Mouse (Mus musculus) Patski (cell line): ENCODE data around the gene Stpg4. TPM values are rescaled to one million over a fixed set of nuclear protein-coding genes. Genes with fewer than 3 reads are reported as not detected.
A peak's percentile ranks its signal among the peaks of the same experiment; 100 is the strongest.

ENCODE experiments used
- ATAC-seq: fragments of 100-300 bp; one replicate; pipeline ENCODE4 v1.8.0; 2021
- CTCF ChIA-PET: fragments of 350-600 bp; sonication (Branson Sonifier 250); formaldehyde crosslinking; loops from one replicate; lab custom pipeline; 2022; ENCODE audit warnings: inconsistent platforms; lab: Charles Lee
- POLR2A ChIA-PET: fragments of 350-600 bp; sonication (Branson Sonifier 250); formaldehyde crosslinking; loops from one replicate; lab custom pipeline; 2022; ENCODE audit warnings: antibody characterized with exemption, inconsistent platforms; lab: Charles Lee
- DNase-seq: peaks from one replicate; pipeline ENCODE4 v3.0.0-alpha.2; 2011; ENCODE audit warnings: low read depth, low spot score
- H3K27me3 ChIP-seq: fragments of 371-371 bp; one replicate; pipeline ENCODE4 v1.5.1; 2021
- CTCF ChIP-seq: fragments of 100-300 bp; IDR thresholded peaks from one replicate; pipeline ENCODE4 v1.5.1; 2021
- in situ Hi-C: fragments of 300-500 bp; cut with MboI; formaldehyde crosslinking; loops from 3 replicates; pipeline ENCODE4 v1.11.1; 2018; ENCODE audit warnings: low pct_unique_long_range_greater_than_20kb, mixed read lengths
- polyA plus RNA-seq: library from polyadenylated mRNA; unstranded; gene quantifications from one replicate; pipeline ENCODE4 v1.2.3, GENCODE M21; 2021

Gene Stpg4
- polyA plus RNA-seq, 1 experiment from 2014 or later = not detected

- ATAC-seq (no peak), DNase-seq (no peak)
- CTCF ChIA-PET = interaction anchor here (1.2 to 4.5 kb wide), 4 partner anchors 13 to 146 kb away, joined by 3 to 24 read pairs (median 4); partner anchors contain the start of gene Calm2
- no peaks in the 10 kb centered on the region for H3K27me3 ChIP-seq
- in situ Hi-C loops = no loop called here
- POLR2A ChIA-PET = interaction anchor here (1.0 to 3.1 kb wide), 2 partner anchors 13 to 16 kb away, joined by 5 to 8 read pairs; no protein-coding TSS in a partner anchor
- TF ChIP-seq CTCF = no peak
Observed at GRCm38 (mm10) chr17:87461499-87461896, 34.0 kb upstream of the Stpg4 start.

GRCm38 (mm10) chr17:87460669-87461498 is 33.3 kb upstream of the Stpg4 start:
- ChIA-PET POLR2A (interaction anchor here (1.0 to 3.1 kb wide), 2 partner anchors 14 to 15 kb away, joined by 5 to 8 read pairs; no protein-coding TSS in a partner anchor), CTCF (interaction anchor here (1.2 to 4.5 kb wide), 5 partner anchors 13 to 146 kb away, joined by 3 to 24 read pairs (median 4); partner anchors contain the start of gene Calm2)
- no peaks in the 10 kb centered on the region for H3K27me3 ChIP-seq
- TF ChIP-seq CTCF = no peak
- in situ Hi-C loops = no loop called here
- no peak for DNase-seq
- ATAC-seq = no peak

- in situ Hi-C loops = no loop called here
- DNase-seq (no peak), ATAC-seq (peak; percentile 5)
- ChIA-PET POLR2A (interaction anchor here (0.5 to 3.6 kb wide), 9 partner anchors 9 to 111 kb away, joined by 3 to 25 read pairs (median 3); partner anchors contain the start of gene Calm2), CTCF (interaction anchor here (0.8 to 4.5 kb wide), 6 partner anchors 8 to 145 kb away, joined by 3 to 24 read pairs (median 4); partner anchors contain the start of gene Calm2)
- no peaks in the 10 kb centered on the region for H3K27me3 ChIP-seq
- no peak for TF ChIP-seq CTCF
Observed at GRCm38 (mm10) chr17:87459750-87460668, 32.5 kb upstream of the Stpg4 start.

- ChIA-PET CTCF (interaction anchor here (1.2 to 4.5 kb wide), 7 partner anchors 9 to 144 kb away, joined by 3 to 24 read pairs (median 5); partner anchors contain the start of gene Calm2), POLR2A (interaction anchor here (0.6 to 3.6 kb wide), 11 partner anchors 10 to 110 kb away, joined by 3 to 25 read pairs (median 3); partner anchors contain the start of gene Calm2)
- in situ Hi-C loops = no loop called here
- ATAC-seq (peak; percentile 97), DNase-seq (peak; percentile 91)
- no peak for TF ChIP-seq CTCF
- no peaks in the 10 kb centered on the region for H3K27me3 ChIP-seq
Observed at GRCm38 (mm10) chr17:87458911-87459749, 31.6 kb upstream of the Stpg4 start.

GRCm38 (mm10) chr17:87457961-87458360 is 30.4 kb upstream of the Stpg4 start:
- ATAC-seq = no peak

GRCm38 (mm10) chr17:87454121-87454520 is 26.6 kb upstream of the Stpg4 start:
- DNase-seq (no peak), ATAC-seq (no peak)
- ChIA-PET CTCF (no interaction called here), POLR2A (no interaction called here)
- H3K27me3 ChIP-seq = no peaks in the 10 kb centered on the region
- no peak for TF ChIP-seq CTCF
- in situ Hi-C loops = no loop called here

More at GRCm38 (mm10) chr17:87457961-87458360, 30.4 kb upstream of the Stpg4 start:
- no peaks in the 10 kb centered on the region for H3K27me3 ChIP-seq
- in situ Hi-C loops = no loop called here
- POLR2A ChIA-PET = interaction anchor here (0.7 to 3.6 kb wide), 2 partner anchors 10 to 41 kb away, joined by 7 to 25 read pairs; partner anchors contain the start of gene Calm2
- DNase-seq = no peak
- no peak for TF ChIP-seq CTCF
- CTCF ChIA-PET = interaction anchor here (1.2 to 4.5 kb wide), 3 partner anchors 10 to 30 kb away, joined by 3 to 24 read pairs (median 7); partner anchors contain the start of gene Calm2

GRCm38 (mm10) chr17:87453336-87453735 is 25.8 kb upstream of the Stpg4 start:
- no peaks in the 10 kb centered on the region for H3K27me3 ChIP-seq
- no peak for TF ChIP-seq CTCF
- POLR2A ChIA-PET = no interaction called here
- ATAC-seq = no peak
- DNase-seq = no peak
- in situ Hi-C loops = no loop called here
- CTCF ChIA-PET = interaction anchor here (0.7 kb wide), 1 partner anchor 17 kb away, joined by 3 read pairs; no protein-coding TSS in a partner anchor

GRCm38 (mm10) chr17:87448881-87449280 is 21.3 kb upstream of the Stpg4 start:
- no peaks in the 10 kb centered on the region for H3K27me3 ChIP-seq
- DNase-seq (no peak), ATAC-seq (no peak)
- in situ Hi-C loops = loop anchor here (5.0 kb wide), 1 partner anchor 83 kb away; no protein-coding TSS in a partner anchor
- no peak for TF ChIP-seq CTCF
- POLR2A ChIA-PET = interaction anchor here (3.6 kb wide), 1 partner anchor 10 kb away, joined by 25 read pairs; no protein-coding TSS in a partner anchor
- CTCF ChIA-PET = interaction anchor here (1.2 to 4.1 kb wide), 4 partner anchors 11 to 134 kb away, joined by 3 to 24 read pairs (median 4); no protein-coding TSS in a partner anchor

GRCm38 (mm10) chr17:87448339-87448738 is 20.8 kb upstream of the Stpg4 start:
- H3K27me3 ChIP-seq = no peaks in the 10 kb centered on the region
- DNase-seq = no peak
- ChIA-PET POLR2A (interaction anchor here (3.6 kb wide), 1 partner anchor 10 kb away, joined by 25 read pairs; no protein-coding TSS in a partner anchor), CTCF (interaction anchor here (1.3 to 4.1 kb wide), 4 partner anchors 8 to 134 kb away, joined by 3 to 24 read pairs (median 7); no protein-coding TSS in a partner anchor)
- in situ Hi-C loops = loop anchor here (5.0 kb wide), 1 partner anchor 84 kb away; no protein-coding TSS in a partner anchor
- ATAC-seq = no peak
- no peak for TF ChIP-seq CTCF
